Mouse (Mus musculus) limb, embryonic 14.5 days (tissue): ENCODE data around the gene Pde6b. TPM values are rescaled to one million over a fixed set of nuclear protein-coding genes. Genes with fewer than 3 reads are reported as not detected.

ENCODE experiments used
- ATAC-seq: fragments of 200-750 bp; cut with Nextera tagmentation; 2 replicates; pipeline ENCODE4 v1.8.0; 2017; ENCODE audit warnings: low read depth, moderate number of reproducible peaks, moderate TSS enrichment; ENCODE audit not compliant: low FRiP score
- DNase-seq: peaks from one replicate; pipeline ENCODE4 v3.0.0-alpha.2; 2015; ENCODE audit warnings: low spot score
- H3K27ac ChIP-seq: fragments of 300-500 bp; sonication (generic); replicated peaks from 2 replicates; pipeline ENCODE4 v1.5.1; 2014; ENCODE audit warnings: low read depth, mild to moderate bottlenecking, low read length, moderate library complexity, mixed read lengths
- H3K27me3 ChIP-seq: fragments of 300-500 bp; sonication (generic); 2 replicates; pipeline ENCODE4 v1.6.1; 2014; ENCODE audit warnings: low read length, mixed read lengths; ENCODE audit not compliant: control insufficient read depth, insufficient read depth
- H3K36me3 ChIP-seq: fragments of 300-500 bp; sonication (generic); 2 replicates; pipeline ENCODE4 v1.6.1; 2014; ENCODE audit warnings: mild to moderate bottlenecking, low read length, moderate library complexity, mixed read lengths; ENCODE audit not compliant: control insufficient read depth, insufficient read depth
- H3K4me1 ChIP-seq: fragments of 300-500 bp; sonication (generic); 2 replicates; pipeline ENCODE4 v1.6.1; 2014; ENCODE audit warnings: antibody characterized with exemption, low read length, mixed read lengths; ENCODE audit not compliant: control insufficient read depth, insufficient read depth
- H3K4me2 ChIP-seq: fragments of 300-500 bp; sonication (generic); replicated peaks from 2 replicates; pipeline ENCODE4 v1.6.1; 2014; ENCODE audit warnings: low read depth, mild to moderate bottlenecking, low read length, moderate library complexity; ENCODE audit not compliant: severe bottlenecking
- H3K4me3 ChIP-seq: fragments of 300-500 bp; sonication (generic); replicated peaks from 2 replicates; pipeline ENCODE4 v1.5.1; 2014; ENCODE audit warnings: low read length
- H3K9ac ChIP-seq: fragments of 300-500 bp; sonication (generic); 2 replicates; pipeline ENCODE4 v1.6.1; 2014; ENCODE audit warnings: mild to moderate bottlenecking, low read depth, low read length, moderate library complexity; ENCODE audit not compliant: severe bottlenecking
- H3K9me3 ChIP-seq: fragments of 300-500 bp; sonication (generic); 2 replicates; pipeline ENCODE4 v1.6.1; 2016; ENCODE audit warnings: low read length; ENCODE audit not compliant: control insufficient read depth
- POLR2A ChIP-seq: fragments of 200-500 bp; IDR thresholded peaks from 2 replicates; pipeline ENCODE4 v1.8.0; 2012; ENCODE audit warnings: inconsistent platforms, mild to moderate bottlenecking, moderate library complexity, borderline replicate concordance; ENCODE audit not compliant: insufficient read depth, insufficient read length; ENCODE audit errors: extremely low read depth
- WGBS: fragments of 180-500 bp; shearing (Covaris S2); extraction: QIAGEN DNeasy Blood & Tissue Kit; methylation state at CpG from one replicate; pipeline ENCODE4 v1.1.7; 2014; 5-methylcytosine and 5-hydroxymethylcytosine counted together
- polyA plus RNA-seq, 2 experiments: library from polyadenylated mRNA; depleted of rRNA in 1 of 2; stranded (reverse) in 1 of 2; unstranded in 1 of 2; fragments of >200 nt; fragmentation: Nextera tagmentation in 1 of 2; extraction: Ambion mirVana in 1 of 2; gene quantifications; 2 replicates each; pipeline versions ENCODE4 v1.2.1 to v1.2.3; 2012 to 2014

Gene Pde6b
- polyA plus RNA-seq, 2 experiments = not detected

- WGBS = 87% methylated on average over 3 of the region's 3 CpGs
- H3K4me2 ChIP-seq = no peak overlapping the region
Measured at GRCm38 (mm10) chr5:108446973-108447372, 58.8 kb downstream of the Pde6b start.

GRCm38 (mm10) chr5:108447857-108448256, 59.7 kb downstream of the Pde6b start:
- DNase-seq = no peak
- Histone ChIP-seq H3K36me3 (no peaks in the 10 kb centered on the region), H3K9me3 (no peaks in the 10 kb centered on the region), H3K27ac (no peak overlapping the region), H3K4me1 (peaks cover 4% of the 10 kb centered on the region; the same call in 1 of the 2 replicates), H3K27me3 (no peaks in the 10 kb centered on the region), H3K4me2 (no peak overlapping the region), H3K9ac (no peak overlapping the region), H3K4me3 (no peak overlapping the region)
- WGBS = 79% methylated on average over 7 of the region's 7 CpGs
- no peak for ATAC-seq
- TF ChIP-seq POLR2A = no peak

More at GRCm38 (mm10) chr5:108446973-108447372, 58.8 kb downstream of the Pde6b start:
- H3K4me1 ChIP-seq = peaks cover 4% of the 10 kb centered on the region; the same call in 1 of the 2 replicates
- no peak for TF ChIP-seq POLR2A
- ATAC-seq (no peak), DNase-seq (no peak)
- H3K27me3 ChIP-seq = no peaks in the 10 kb centered on the region
- no peaks in the 10 kb centered on the region for H3K36me3 ChIP-seq
- no peak overlapping the region for H3K9ac ChIP-seq
- no peak overlapping the region for H3K27ac ChIP-seq
- no peak overlapping the region for H3K4me3 ChIP-seq
- no peaks in the 10 kb centered on the region for H3K9me3 ChIP-seq

GRCm38 (mm10) chr5:108448785-108449668, 60.8 kb downstream of the Pde6b start, which contains the start of gene Mfsd7a:
Gene Mfsd7a (minus strand): TSS chr5:108448891.
- Histone ChIP-seq H3K27me3 (no peaks in the 10 kb centered on the region), H3K27ac (no peak within 1 kb of the TSS), H3K4me3 (peak within 1 kb of the TSS; percentile 38), H3K4me1 (peaks cover 4% of the 10 kb centered on the region; the same call in 1 of the 2 replicates), H3K9ac (peak within 1 kb of the TSS; percentile 46), H3K4me2 (peak within 1 kb of the TSS; percentile 68), H3K36me3 (no peaks in the 10 kb centered on the region), H3K9me3 (no peaks in the 10 kb centered on the region)
- DNase-seq (peak; percentile 64), ATAC-seq (peak; percentile 87)
- no peak for TF ChIP-seq POLR2A
- WGBS = 16% methylated on average over 24 of the region's 24 CpGs

- DNase-seq (no peak), ATAC-seq (no peak)
- Histone ChIP-seq H3K36me3 (no peaks in the 10 kb centered on the region), H3K4me3 (no peak overlapping the region), H3K4me2 (no peak overlapping the region), H3K9me3 (no peaks in the 10 kb centered on the region), H3K4me1 (peaks cover 4% of the 10 kb centered on the region; the same call in 1 of the 2 replicates), H3K9ac (no peak overlapping the region), H3K27ac (no peak overlapping the region), H3K27me3 (no peaks in the 10 kb centered on the region)
- 75% methylated on average over 8 of the region's 8 CpGs for WGBS
- no peak for TF ChIP-seq POLR2A
Measured at GRCm38 (mm10) chr5:108450837-108451540, 62.8 kb downstream of the Pde6b start.

GRCm38 (mm10) chr5:108451611-108452010, 63.4 kb downstream of the Pde6b start:
- DNase-seq (no peak), ATAC-seq (no peak)
- Histone ChIP-seq H3K9me3 (no peaks in the 10 kb centered on the region), H3K4me1 (peaks cover 4% of the 10 kb centered on the region; the same call in 1 of the 2 replicates), H3K27me3 (no peaks in the 10 kb centered on the region), H3K36me3 (no peaks in the 10 kb centered on the region), H3K4me3 (no peak overlapping the region), H3K9ac (no peak overlapping the region), H3K27ac (no peak overlapping the region), H3K4me2 (no peak overlapping the region)
- no peak for TF ChIP-seq POLR2A
- WGBS = 75% methylated on average over 1 of the region's 1 CpGs
